Mouse (Mus musculus): ENCODE results near the gene Zfp873.
"Not testable (repeated sequence)": the region's sequence is repeated elsewhere in the genome, so short reads cannot be mapped to it uniquely, and the experiment has no call there.

The Zfp873 gene

GRCm38 (mm10) chr10:82047597-82048459 lies at the start of gene Zfp873:
Gene Zfp873, plus strand, starts transcription at chr10:82048123.
- DNase-seq = peak; percentile 93

DNA sequence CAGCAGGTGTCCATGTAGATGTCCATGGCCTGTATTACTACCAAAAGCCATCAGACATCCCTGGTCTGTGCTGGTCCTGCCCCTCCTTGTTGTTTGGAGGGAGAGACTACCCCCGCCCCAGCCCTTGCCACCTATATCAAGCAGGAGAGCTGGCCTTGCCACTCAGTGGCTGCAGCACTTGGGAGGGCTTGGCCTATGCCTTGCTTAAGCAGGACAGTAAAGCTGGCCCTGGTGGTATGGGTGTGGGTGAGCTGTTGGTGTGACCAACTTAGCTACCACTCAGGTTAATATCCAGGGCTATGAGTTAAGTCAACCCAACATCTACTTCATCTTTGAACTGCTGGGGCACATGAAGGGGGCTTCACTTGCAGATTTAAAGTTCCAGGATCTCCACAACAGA lies 44.7 kb upstream of the Zfp873 start:
- DNase-seq = not testable (repeated sequence)

- not testable (repeated sequence) for DNase-seq
These were observed 43.1 kb upstream of the Zfp873 start for GRCm38 (mm10) chr10:82004822-82005221.

DNA sequence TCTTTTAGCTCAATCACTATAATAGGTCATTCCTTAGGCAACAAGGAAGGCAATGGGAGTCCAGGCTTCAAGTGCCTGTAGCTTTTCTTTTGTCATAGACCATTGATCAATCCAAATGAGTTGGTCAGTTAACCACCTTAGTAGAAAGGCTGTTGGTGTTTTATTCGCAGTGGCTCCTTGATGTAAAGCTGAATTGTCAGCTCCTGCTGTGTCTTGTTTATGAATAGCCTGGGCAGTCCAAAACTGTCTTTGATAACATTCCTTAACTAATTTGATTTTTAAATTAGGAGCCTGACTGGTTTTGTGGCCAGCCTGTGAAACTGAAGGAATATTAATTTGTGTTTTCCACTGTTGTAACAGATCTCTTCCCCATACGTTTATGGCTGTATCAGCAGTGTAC lies 5.7 kb upstream of the Zfp873 start:
- no peak for DNase-seq

DNA sequence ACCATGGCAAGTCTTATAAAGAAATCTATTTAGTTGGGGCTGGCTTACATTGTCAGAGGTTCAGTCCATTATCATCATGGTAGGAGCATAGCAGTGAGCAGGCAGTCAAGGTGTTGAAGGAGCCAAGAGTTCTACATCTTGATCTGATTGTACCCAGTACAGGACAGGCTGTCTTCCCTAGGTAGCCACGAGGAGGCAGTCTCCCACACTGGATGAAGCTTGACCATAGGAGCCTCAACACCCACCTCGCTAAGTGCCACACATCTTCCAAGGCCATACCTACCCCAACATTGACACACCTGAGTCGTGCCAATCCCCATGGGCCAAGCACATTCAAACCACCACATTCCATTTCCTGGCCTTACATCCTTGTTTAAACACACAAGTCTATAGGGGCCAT lies 1.3 kb upstream of the Zfp873 start:
- DNase-seq = no peak

GRCm38 (mm10) chr10:82048460-82048804 lies 509 bp downstream of the Zfp873 start:
- not testable (repeated sequence) for DNase-seq

- DNase-seq = peak; percentile 75
These were observed 35.1 kb downstream of the Zfp873 start, which contains the start of gene BC024063 for GRCm38 (mm10) chr10:82082728-82083621. Gene BC024063, plus strand, starts transcription at chr10:82083353.

DNA sequence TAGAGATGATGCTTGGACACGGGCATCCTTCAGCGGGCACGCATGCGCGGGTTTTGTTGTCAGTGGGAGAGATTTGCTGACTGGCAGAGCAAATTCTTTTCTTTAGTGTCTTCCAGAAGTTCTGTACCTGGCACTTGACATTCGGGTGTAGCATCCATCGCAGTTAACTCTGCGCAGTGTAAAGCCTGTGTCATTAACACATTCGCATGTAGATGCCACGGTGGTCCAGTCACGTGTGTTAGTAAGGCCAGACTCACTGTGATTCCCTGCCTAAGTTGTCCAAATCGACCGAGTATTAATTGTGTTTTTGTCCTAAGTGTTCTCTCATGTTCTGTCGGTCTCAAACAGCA lies 35.7 kb downstream of the Zfp873 start:
- DNase-seq = not testable (repeated sequence)

Data from cerebellum, adult 8-10 months (tissue).